Mouse (Mus musculus): ENCODE measurements at regions not wholly inside any gene's neighbourhood (a gene's known extent, or its start where the extent isn't known, plus 50 kb on each side); places are given as distances from the start of the nearest gene placed in this dataset.

- no peak for DNase-seq (ENCODE audit: low spot score in 2 of 2)
Measured at GRCm38 (mm10) chr1:168861577-168861976, 429.5 kb upstream of the Pbx1 start.

GRCm38 (mm10) chr1:168823184-168823583, 391.1 kb upstream of the Pbx1 start:
- DNase-seq (ENCODE audit: low spot score in 2 of 2) = no peak

- no peak for DNase-seq (ENCODE audit: low spot score in 2 of 2)
Measured at GRCm38 (mm10) chr1:168818381-168818780, 386.3 kb upstream of the Pbx1 start.

GRCm38 (mm10) chr1:168807084-168807483, 375.0 kb upstream of the Pbx1 start:
- DNase-seq (ENCODE audit: low spot score in 2 of 2) = no peak

GRCm38 (mm10) chr1:168805442-168805841, 373.4 kb upstream of the Pbx1 start:
- DNase-seq (ENCODE audit: low spot score in 2 of 2) = no peak

GRCm38 (mm10) chr1:168801046-168801445, 369.0 kb upstream of the Pbx1 start:
- peak; percentile 30 to 53 for DNase-seq (ENCODE audit: low spot score in 2 of 2)

GRCm38 (mm10) chr1:168786731-168787130, 354.7 kb upstream of the Pbx1 start:
- DNase-seq (ENCODE audit: low spot score in 2 of 2) = no peak

GRCm38 (mm10) chr1:168783851-168784250, 351.8 kb upstream of the Pbx1 start:
- no peak for DNase-seq (ENCODE audit: low spot score in 2 of 2)

GRCm38 (mm10) chr1:168764368-168764895, 332.4 kb upstream of the Pbx1 start:
- DNase-seq (ENCODE audit: low spot score in 2 of 2) = no peak

GRCm38 (mm10) chr1:168761095-168761494, 329.0 kb upstream of the Pbx1 start:
- no peak for DNase-seq (ENCODE audit: low spot score in 2 of 2)

- DNase-seq (ENCODE audit: low spot score in 2 of 2) = no peak
Measured at GRCm38 (mm10) chr1:168760239-168760638, 328.2 kb upstream of the Pbx1 start.

GRCm38 (mm10) chr1:168758835-168759234, 326.8 kb upstream of the Pbx1 start:
- no peak for DNase-seq (ENCODE audit: low spot score in 2 of 2)

GRCm38 (mm10) chr1:168754196-168754595, 322.1 kb upstream of the Pbx1 start:
- no peak for DNase-seq (ENCODE audit: low spot score in 2 of 2)

GRCm38 (mm10) chr1:168743435-168743834, 311.4 kb upstream of the Pbx1 start:
- no peak for DNase-seq (ENCODE audit: low spot score in 2 of 2)

GRCm38 (mm10) chr1:168738005-168738404, 305.9 kb upstream of the Pbx1 start:
- DNase-seq (ENCODE audit: low spot score in 2 of 2) = no peak

- no peak for DNase-seq (ENCODE audit: low spot score in 2 of 2)
Measured at GRCm38 (mm10) chr1:168737277-168737863, 305.3 kb upstream of the Pbx1 start.

GRCm38 (mm10) chr1:168733066-168733465, 301.0 kb upstream of the Pbx1 start:
- no peak for DNase-seq (ENCODE audit: low spot score in 2 of 2)

GRCm38 (mm10) chr1:168709836-168710235, 277.8 kb upstream of the Pbx1 start:
- DNase-seq (ENCODE audit: low spot score in 2 of 2) = no peak

GRCm38 (mm10) chr1:168709017-168709681, 277.1 kb upstream of the Pbx1 start:
- DNase-seq (ENCODE audit: low spot score in 2 of 2) = no peak

GRCm38 (mm10) chr1:168708161-168708865, 276.2 kb upstream of the Pbx1 start:
- DNase-seq (ENCODE audit: low spot score in 2 of 2) = no peak

GRCm38 (mm10) chr1:168697386-168697785, 265.3 kb upstream of the Pbx1 start:
- no peak for DNase-seq (ENCODE audit: low spot score in 2 of 2)

GRCm38 (mm10) chr1:168686821-168687220, 254.8 kb upstream of the Pbx1 start:
- DNase-seq (ENCODE audit: low spot score in 2 of 2) = no peak
